Comparison of ENCODE assay signal across 23 mouse cellular contexts in genomic region chr2:25978997-25979396, GRCm38 (mm10). TPM values are rescaled to one million over a fixed set of nuclear protein-coding genes. Genes with fewer than 3 reads are reported as not detected.
DNase-seq lines count a peak whose midpoint lies in the region; ATAC-seq and TF ChIP-seq lines count a peak whose summit lies in the region.
"Had no signal": no experiment of that assay in that cellular context is flagged by ENCODE, and none has a peak within 500 bp of the region (broad histone marks: within the 10 kb centered on the region; RNA-seq: fewer than 3 reads in every experiment).

No protein-coding gene starts in this region.

- H3K9me3 ChIP-seq in heart, embryonic 10.5 days, result no peaks in the 10 kb centered on the region
- no peaks in the 10 kb centered on the region for H3K9me3 ChIP-seq in liver, embryonic 13.5 days (replicated peaks)
- H3K9me3 ChIP-seq: forebrain, embryonic 13.5 days; heart, embryonic 13.5 days; neural tube, embryonic 13.5 days had no signal

- DNase-seq in adrenal gland, adult 2 months, result peak; percentile 49
- DNase-seq in adrenal gland, adult 18-20 months (ENCODE audit: low spot score in 2 of 2), result no peak
- no peak for DNase-seq in heart, embryonic 10.5 days (ENCODE audit: low spot score)
- no peak for DNase-seq in heart, adult 9 months (ENCODE audit: low spot score in 2 of 2)
- no peak for DNase-seq in liver, embryonic 13.5 days
- no peak for DNase-seq in liver
- no peak for DNase-seq in urinary bladder, postnatal 36 days (ENCODE audit: low spot score in 2 of 2)
- DNase-seq: cerebellum, adult 11-12 months; cerebellum, postnatal 36 days; gastrocnemius, postnatal 25 days; kidney, postnatal 10 days; left cerebral cortex, postnatal 4 days; midbrain, embryonic 14.5 days; right cerebral cortex, adult 18-20 months; thymus, postnatal 25 days had no signal

- TF ChIP-seq CTCF in embryonic fibroblast, embryonic 13.5 days (IDR thresholded peaks at IDR 0.05; ENCODE audit: borderline replicate concordance, insufficient read depth, low read length), result no peak

- ATAC-seq in liver, embryonic 13.5 days (ENCODE audit: low read depth), result no peak
- ATAC-seq: forebrain, embryonic 13.5 days; hindbrain, embryonic 16.5 days; intestine, embryonic 16.5 days; lung, postnatal 0 days had no signal

- TF ChIP-seq POLR2A in embryonic fibroblast, embryonic 13.5 days (IDR thresholded peaks at IDR 0.05; ENCODE audit: low read depth, low read length), result no peak

- H3K27me3 ChIP-seq in heart, embryonic 10.5 days (ENCODE audit: insufficient read depth, poor library complexity, severe bottlenecking), result no peaks in the 10 kb centered on the region
- 0 out of 2 replicates have a peak, but pooled peaks cover under 1% of the 10 kb centered on the region for H3K27me3 ChIP-seq in liver, embryonic 13.5 days
- H3K27me3 ChIP-seq: forebrain, embryonic 13.5 days; heart, embryonic 13.5 days; neural tube, embryonic 13.5 days had no signal

- peaks cover 47% of the 10 kb centered on the region for H3K4me1 ChIP-seq in heart, embryonic 10.5 days
- peaks cover 82% of the 10 kb centered on the region for H3K4me1 ChIP-seq in liver, embryonic 13.5 days (replicated peaks)
- H3K4me1 ChIP-seq in embryonic fibroblast, embryonic 13.5 days (ENCODE audit: control insufficient read depth, insufficient read depth, low read length), result peaks cover 14% of the 10 kb centered on the region; the same call in 1 of the 2 replicates

- WGBS in heart, embryonic 10.5 days, result 70% methylated on average over 4 of the region's 4 CpGs
- WGBS in liver, embryonic 13.5 days (ENCODE audit: insufficient replicate concordance), result 53% methylated on average over 4 of the region's 4 CpGs

- 0 out of 2 replicates have a peak overlapping the region, but pooled peaks have one; percentile 6 for H3K27ac ChIP-seq in heart, embryonic 10.5 days
- H3K27ac ChIP-seq in liver, embryonic 13.5 days, result 0 out of 2 replicates have a peak overlapping the region, but pooled peaks have one; percentile 1
- H3K27ac ChIP-seq in embryonic fibroblast, embryonic 13.5 days (ENCODE audit: insufficient read depth, low read length), result 0 out of 2 replicates have a peak overlapping the region, but pooled peaks have one; percentile 15
- H3K27ac ChIP-seq: forebrain, embryonic 13.5 days; heart, embryonic 13.5 days; liver, embryonic 14.5 days; neural tube, embryonic 13.5 days had no signal

- H3K9ac ChIP-seq in liver, embryonic 13.5 days, result no peak overlapping the region
- H3K9ac ChIP-seq: forebrain, embryonic 13.5 days; liver, embryonic 14.5 days had no signal

- H3K4me3 ChIP-seq in heart, embryonic 10.5 days, result no peak overlapping the region
- H3K4me3 ChIP-seq in liver, embryonic 13.5 days (replicated peaks), result no peak overlapping the region
- H3K4me3 ChIP-seq in embryonic fibroblast, embryonic 13.5 days (ENCODE audit: insufficient read depth, low read length), result no peak overlapping the region
- H3K4me3 ChIP-seq: forebrain, embryonic 13.5 days; heart, embryonic 13.5 days; neural tube, embryonic 13.5 days had no signal

- no peak overlapping the region for H3K4me2 ChIP-seq in liver, embryonic 13.5 days
- H3K4me2 ChIP-seq: heart, embryonic 13.5 days had no signal

- H3K36me3 ChIP-seq in heart, embryonic 10.5 days, result peaks cover 2% of the 10 kb centered on the region
- peaks cover 3% of the 10 kb centered on the region; the same call in 1 of the 2 replicates for H3K36me3 ChIP-seq in liver, embryonic 13.5 days
- H3K36me3 ChIP-seq: neural tube, embryonic 13.5 days had no signal

RNA-seq across cellular contexts. Expression of gene Camsap1, which starts 4.1 kb away (rescaled TPM):
- 10 to 100 TPM; 31.4 to 32.6 TPM for total RNA-seq in adrenal gland, adult 2 months (2021)
- polyA plus RNA-seq in adrenal gland, adult 2 months (2012; rRNA removed), result 3.9 and 5.5 TPM in 2 replicates
- 10 to 100 TPM; 35.3 to 37.5 TPM for total RNA-seq in adrenal gland, adult 18-20 months (2021)
- 13.4 and 13.9 TPM in 2 replicates for polyA plus RNA-seq in heart, embryonic 10.5 days (2016; fragmentation: Nextera tagmentation; extraction: Ambion mirVana)
- 4.1 and 5.4 TPM in 2 replicates for polyA plus RNA-seq in liver, embryonic 13.5 days (2015; fragmentation: Nextera tagmentation; extraction: Ambion mirVana)
- 52.1 and 59.0 TPM in 2 replicates for polyA plus RNA-seq in embryonic fibroblast, embryonic 13.5 days (2011; ENCODE audit: insufficient read length, low read depth, missing spikeins)

RNA-seq across cellular contexts. Expression of gene Ubac1, which starts 42.5 kb away (rescaled TPM):
- total RNA-seq in adrenal gland, adult 2 months (2021), result 10 to 100 TPM; 32.9 to 40.0 TPM
- polyA plus RNA-seq in adrenal gland, adult 2 months (2012; rRNA removed), result 37.8 and 42.3 TPM in 2 replicates
- total RNA-seq in adrenal gland, adult 18-20 months (2021), result 10 to 100 TPM; 30.4 to 44.8 TPM
- polyA plus RNA-seq in heart, embryonic 10.5 days (2016; fragmentation: Nextera tagmentation; extraction: Ambion mirVana), result 116 and 127 TPM in 2 replicates
- polyA plus RNA-seq in liver, embryonic 13.5 days (2015; fragmentation: Nextera tagmentation; extraction: Ambion mirVana), result 488 and 502 TPM in 2 replicates
- polyA plus RNA-seq in embryonic fibroblast, embryonic 13.5 days (2011; ENCODE audit: insufficient read length, low read depth, missing spikeins), result 66.1 and 78.7 TPM in 2 replicates
